Mouse (Mus musculus) MN1 (cell line): ENCODE data around the gene Tubb4b.

Experiments used
- DNase-seq: peaks from one replicate; pipeline ENCODE4 v3.0.0-alpha.2; 2016; ENCODE audit warnings: low spot score

Tubb4b gene

DNA sequence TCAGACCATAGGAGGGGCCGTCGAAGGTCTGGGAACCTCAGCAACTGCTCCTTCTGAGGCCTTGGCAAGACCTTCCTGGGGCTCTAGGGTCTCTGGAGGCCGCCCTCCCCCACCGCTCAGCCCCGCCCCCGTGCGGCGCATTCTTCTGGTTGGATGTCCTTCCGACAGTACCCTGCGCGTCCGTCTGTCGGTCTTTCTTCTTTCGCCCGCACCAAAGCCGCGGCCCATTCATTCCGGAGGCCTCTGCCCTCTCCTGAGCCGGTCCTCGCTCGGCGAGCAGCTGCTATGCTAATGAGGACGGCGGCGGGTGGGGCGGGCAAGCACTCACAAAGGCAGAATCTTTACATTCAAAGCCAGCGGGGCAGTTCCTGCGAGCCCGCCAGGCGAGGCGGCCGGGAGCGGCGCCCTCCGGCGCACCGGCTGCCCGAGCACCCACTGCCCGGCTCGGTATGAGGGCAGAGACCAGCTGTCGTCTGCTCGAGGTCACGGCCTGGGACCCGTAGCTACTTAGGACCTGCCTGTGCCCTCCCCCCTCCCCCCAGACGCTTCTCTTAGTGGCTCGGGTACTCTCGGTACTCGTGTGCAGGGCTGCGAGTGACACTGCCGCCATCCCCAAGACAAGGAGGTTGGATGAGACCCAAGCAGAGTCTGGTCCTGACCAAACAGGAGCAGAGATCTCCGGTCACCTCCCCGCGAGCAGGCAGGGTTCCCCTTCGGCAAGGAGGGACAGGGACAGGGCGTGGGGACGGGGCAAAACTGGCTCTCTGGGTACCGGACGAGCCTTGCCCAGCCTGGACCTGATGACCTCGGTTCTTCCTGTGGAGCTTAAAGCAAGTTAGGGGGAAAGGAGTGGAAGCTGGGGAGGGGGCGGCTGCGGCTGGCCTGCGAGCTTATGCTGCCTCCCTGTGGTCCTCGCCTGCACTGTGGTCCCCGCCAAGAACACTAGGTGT is 38.6 kb downstream of the Tubb4b start:
- DNase-seq, result peak; percentile 68

DNA sequence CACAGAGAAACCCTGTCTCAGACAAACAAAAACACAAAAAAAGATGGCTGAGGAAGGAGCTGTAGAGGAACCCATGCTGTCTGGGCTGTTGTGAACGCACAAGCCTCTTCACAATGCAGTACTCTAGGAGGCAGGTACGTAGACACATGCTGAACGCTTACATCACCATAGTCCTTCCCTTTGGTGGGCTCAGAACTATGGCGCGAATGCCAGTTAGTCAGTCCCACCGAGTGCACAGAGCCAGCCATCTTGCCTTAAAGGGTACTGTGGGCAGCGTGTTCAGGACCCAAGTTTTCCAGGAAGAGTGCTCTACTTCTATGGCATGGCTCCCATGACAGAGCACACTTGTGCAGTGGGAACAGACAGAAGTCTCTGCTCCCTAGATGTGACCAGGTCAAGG is 40.0 kb downstream of the Tubb4b start:
- DNase-seq, result no peak

DNA sequence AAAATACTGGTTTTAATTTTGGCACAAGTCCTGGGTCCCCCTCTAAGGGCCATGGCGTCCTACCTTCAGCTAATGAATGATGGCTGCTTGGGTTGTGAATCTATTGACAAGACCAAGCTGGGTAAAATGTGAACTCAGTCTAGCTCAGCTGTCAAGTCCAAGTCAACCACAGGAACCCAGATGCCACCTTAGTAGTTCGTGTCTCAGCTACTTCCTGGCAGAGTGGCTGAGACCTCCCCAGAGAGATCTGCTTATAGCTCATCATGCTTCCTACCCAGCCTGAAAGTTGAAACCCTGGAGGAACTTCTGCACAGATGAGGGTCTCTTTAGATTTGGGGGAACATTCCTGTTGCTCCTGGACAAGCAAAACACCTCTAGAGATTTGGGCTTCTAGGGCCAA is 41.2 kb downstream of the Tubb4b start:
- no peak for DNase-seq

DNA sequence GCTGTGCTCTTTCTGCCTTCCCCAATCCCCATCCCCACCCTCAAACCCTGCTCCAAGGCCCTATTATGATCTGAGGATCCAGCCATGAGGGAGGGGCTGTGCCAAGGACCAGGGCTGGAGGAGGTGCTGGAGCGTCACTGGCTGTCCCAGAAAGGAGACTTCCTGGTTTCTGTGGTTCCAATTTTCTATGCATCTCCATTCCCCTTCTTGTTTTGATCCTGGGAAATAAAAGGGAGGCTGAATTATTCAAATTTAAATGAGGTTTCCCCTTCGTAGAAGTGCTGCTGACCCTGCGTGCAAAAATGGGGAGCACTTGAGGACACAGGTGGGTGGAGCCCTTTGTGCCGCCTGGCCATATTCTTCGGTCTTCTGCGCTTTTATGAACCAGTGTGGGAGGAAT is 41.8 kb downstream of the Tubb4b start:
- DNase-seq, result no peak

DNA sequence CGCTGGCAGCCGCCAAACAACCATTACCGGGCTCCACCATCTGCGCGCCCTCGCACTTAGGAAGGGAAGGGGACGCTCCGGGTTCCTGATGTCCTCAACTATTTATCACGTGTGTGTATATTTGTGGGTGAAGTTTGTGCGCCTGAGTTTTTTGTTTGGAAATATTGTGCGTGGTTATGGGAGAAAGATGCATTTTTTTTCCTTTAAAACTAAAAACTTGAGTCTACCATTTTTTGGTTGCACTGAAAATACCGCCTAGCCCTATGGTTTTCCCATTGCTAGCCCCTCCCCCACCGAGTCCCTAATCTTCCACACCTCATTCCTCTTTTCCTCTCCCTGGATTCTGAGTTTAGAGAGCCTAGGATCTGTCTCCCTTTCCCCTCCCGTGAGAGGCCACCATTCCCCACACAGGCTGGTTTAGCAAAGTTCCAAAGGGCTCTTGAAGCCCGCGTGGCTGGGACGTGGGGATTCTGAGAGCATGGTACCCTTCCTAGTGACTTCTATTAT is 42.6 kb downstream of the Tubb4b start:
- peak; percentile 42 for DNase-seq

DNA sequence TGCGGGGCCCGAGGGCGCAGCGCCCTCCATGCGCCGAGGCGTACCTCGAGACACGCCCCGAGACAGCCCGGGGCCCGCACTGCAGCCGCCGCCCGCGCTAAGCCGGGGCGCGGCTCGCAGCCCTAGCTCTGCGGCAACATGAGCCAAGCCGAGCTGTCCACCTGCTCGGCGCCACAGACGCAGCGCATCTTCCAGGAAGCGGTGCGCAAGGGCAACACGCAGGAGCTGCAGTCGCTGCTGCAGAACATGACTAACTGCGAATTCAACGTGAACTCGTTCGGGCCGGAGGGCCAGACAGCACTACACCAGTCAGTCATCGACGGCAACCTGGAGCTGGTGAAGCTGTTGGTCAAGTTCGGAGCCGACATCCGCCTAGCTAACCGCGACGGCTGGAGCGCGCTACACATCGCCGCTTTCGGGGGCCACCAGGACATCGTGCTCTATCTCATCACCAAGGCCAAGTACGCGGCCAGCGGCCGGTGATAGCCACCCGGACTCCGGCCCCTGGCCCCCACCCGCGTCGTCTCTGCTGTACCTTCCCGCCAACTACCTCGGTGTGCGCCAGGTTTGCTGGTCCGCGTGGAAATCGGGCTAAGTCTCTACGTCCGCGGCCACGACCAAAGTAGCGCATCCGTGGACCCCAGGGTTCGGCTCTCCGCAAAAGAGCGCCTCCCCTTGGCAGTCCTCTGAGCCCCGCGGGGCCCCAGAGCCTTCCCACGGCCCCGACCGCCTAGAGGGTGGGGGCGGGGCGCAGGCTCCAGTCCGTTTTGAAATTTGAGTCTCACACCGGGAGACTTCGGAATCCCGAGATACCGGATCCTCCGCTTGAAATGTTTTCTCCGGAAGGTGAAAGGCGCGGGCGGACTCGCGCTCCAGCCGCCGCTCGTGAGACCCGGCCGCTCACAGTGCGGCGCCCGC is 43.3 kb downstream of the Tubb4b start:
- DNase-seq, result peak; percentile 67

DNA sequence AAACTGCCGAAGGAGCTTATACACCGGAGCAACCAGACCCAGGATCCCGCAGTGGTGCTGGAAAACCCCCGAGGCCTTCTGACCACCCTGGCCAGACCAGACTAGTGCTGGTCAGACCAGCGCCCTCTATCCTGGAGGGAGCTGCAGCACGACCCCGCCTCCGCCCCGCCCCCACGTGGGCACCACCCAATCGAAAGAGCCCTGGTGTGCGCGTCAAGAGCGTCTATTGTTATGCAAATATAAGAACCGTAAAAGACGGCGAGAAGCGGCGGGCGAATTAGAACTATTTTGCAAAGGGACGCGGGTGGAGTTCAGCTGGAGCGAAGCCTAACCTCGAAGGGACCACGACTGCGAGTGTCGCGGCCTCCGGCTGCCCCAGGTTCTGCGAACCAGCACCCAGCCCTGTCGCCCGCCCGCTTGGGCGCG is 44.0 kb downstream of the Tubb4b start, which contains the start of gene Nrarp:
Gene Nrarp, plus strand, starts transcription at position 281 of the 426 bp plus-strand sequence.
- peak; percentile 94 for DNase-seq

DNA sequence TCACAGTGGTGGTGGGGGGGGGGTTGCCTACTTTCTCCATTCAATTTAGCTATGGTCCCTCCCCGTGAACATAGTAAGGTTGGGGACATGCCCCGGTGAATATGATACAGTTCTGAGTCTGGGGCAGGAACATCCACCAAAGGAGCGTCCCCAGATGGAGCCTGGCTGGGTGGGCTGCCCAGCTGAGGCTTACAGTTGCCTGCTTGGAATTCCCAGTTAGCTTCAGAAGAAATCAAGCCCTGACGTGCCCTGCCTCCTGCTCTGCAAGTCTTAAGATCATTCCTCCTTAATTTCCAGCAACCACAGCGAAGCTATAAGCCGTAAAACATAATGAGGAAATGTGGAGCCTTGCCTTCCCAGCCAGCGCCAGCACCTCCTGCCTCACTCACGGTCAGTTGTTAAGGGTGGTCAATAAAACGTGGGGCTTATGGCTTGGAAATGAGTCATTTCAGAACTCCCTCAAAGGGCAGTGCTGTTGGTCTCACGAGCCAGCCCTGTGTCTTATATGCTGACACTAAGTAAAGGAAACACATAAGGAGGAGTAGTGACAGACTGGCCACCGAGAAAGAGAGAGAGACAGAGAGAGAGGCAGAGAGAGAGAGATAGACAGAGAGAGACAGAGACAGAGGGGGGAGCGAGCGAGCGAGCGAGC is 44.8 kb downstream of the Tubb4b start:
- DNase-seq, result peak; percentile 33

DNA sequence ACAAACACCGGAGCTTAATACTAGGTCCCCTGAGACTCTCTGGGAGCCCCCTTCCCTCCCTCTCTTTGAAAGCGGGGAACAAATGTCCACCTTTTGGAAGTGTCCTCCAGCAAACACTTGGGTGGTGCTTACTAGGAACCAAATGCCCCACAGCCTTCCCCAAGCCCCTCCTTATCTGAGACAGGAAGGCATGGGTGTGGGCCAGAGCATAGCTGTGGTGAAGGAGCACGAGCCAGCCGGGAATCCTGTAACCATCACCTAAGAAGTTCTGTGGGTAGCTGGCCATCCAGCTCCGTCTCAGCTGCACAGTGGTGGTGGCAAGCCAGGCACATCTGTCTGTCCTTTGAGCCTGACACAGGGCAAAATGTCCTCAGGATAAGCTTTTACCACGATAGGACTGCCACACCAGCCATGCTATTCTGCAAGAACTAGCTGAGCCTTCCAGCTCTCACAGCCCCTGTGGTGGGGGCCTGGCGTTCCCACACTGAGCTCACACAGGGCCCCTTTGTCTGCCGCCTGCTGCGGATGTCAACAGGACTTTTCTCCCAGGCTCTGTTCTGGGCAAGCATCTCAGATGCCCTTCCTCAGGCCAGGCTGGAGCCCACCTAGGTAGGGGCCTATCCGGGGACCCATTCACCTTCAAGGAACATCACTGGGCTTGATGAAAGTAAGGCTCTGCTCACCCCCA is 46.1 kb downstream of the Tubb4b start:
- DNase-seq, result no peak

DNA sequence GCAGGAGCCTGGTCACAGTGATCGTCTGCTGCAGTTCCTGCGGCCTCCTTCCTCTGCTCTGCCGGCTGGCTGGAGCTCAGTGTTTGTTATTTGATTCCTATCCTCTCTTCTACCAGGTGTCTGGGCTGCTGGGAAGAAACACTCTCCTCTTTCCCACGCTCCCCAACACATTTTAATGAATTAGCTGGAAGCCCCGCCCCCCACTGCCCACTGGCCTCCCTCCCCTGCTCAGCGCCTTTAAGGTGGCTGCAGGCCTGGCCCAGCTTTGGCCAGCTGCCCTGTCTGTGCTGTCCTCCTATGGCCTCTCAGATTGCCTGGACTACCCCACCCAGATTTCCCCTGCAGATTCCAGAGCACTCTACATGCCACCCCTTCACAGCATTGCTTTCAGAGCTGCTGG is 46.8 kb downstream of the Tubb4b start:
- DNase-seq, result peak; percentile 62

DNA sequence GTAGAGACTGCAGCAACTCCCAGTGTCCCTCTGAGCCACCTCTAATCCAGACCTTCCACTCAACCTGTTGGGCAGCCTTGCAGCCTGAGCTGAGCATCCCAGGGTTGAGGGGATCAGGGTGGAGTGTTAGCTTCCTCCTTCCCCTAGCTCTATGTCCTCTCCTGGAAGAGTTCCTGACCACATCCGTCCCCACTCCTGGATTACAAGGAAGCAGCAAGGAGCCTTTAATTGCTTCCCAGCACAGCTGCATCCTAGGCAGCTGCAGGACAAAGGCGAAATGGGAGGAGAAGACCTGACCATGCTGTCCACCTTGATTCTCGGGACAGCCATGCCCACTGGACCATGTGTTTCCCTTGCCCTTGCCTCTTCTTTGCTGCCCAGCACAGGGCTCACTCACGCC is 47.4 kb downstream of the Tubb4b start:
- DNase-seq, result no peak

DNA sequence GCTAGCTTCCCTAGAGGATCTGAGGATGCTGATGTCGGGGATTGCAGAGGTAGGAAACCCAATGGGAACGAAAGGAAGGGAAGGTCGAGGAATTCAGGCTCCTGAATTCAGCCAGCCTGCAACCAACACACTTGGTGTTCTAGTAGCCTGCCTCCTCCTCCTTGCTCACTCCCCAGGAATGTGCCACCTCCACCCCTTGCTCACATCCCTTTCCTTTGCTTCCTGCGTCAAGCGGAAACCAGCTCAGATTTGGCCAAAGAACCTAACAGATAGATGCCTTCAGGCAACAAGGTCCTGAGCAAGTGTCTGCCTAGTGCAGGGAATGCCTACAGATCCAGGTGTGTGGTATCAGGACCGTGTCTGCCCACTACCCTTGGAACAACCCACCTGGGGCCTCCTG is 47.9 kb downstream of the Tubb4b start:
- DNase-seq, result no peak

DNA sequence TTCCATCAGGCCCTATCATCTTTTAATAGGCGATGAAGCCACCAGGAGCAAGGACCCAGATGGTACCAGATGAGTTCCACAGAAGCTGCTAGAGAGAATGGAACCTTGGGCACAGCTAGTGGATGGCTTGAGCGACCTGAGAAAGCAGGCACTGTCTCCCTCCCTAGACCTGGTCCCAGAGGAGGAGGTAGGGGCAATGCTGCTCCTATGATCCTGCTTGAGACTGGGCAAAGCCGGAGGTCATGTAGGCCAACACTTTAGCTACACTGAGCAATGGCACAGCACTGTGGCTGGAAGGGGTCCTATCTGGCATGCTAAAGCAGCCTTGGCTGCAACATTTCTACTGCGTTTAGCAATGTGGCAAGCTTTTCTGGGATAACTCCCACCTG is 48.8 kb downstream of the Tubb4b start:
- DNase-seq, result no peak

DNA sequence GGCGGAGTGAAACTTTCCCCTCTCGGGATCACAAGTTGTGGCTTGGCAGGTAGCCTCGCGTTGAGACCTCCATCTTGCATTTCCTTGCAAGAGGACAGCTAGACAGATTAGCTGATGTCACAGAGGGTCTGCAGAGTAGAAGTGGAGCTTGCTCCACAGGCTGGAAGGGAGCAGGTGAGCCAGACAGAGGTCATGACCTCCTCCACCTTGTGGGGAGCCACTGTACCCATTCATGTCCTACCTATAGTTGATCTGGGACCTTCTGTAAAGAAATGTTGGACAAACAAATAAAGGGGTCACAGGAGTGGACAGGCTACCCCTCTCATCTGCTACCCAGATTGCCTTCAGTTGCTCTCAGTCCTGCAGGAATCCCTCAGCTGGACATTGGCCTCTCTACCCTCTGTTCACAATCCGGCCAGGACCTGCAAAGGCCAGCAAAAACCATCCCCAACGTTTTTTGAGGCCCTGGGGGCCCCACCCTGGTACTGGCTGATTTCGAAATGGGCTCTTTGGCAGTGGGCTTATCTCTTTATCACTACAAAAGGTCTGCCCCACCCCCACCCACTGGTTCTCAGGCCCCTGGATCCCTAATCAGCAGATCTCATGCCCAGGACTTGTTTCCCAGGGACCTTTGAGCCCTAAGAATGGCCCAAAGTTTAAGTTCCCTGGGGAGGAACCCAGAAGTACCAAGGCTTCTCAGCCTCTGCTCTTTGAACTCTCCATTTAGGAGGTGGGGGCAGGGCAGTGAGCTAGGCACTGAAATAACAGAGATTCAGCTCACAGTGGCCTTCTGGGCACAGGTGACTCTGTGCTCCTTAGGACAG is 49.4 kb downstream of the Tubb4b start:
- DNase-seq, result no peak

DNA sequence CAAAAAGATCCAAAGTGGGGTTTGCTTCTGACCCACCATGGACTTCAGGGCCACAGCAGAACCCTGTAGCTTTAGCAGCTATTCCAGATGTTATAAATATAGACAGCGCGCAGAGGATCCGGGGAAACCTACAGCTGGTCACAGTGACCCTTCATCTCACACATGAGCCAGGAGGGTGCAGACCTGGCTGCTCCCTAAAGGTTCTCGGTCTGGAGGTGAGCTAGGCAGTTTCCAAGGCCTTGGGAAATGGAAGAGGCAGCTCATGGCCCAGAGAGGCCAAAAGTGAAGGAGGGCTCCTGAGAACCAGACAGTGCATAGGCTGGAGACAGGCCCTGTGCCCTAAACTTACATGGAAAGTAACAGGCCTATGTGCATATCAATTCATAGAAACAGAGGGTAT is 50.7 kb downstream of the Tubb4b start:
- no peak for DNase-seq

DNA sequence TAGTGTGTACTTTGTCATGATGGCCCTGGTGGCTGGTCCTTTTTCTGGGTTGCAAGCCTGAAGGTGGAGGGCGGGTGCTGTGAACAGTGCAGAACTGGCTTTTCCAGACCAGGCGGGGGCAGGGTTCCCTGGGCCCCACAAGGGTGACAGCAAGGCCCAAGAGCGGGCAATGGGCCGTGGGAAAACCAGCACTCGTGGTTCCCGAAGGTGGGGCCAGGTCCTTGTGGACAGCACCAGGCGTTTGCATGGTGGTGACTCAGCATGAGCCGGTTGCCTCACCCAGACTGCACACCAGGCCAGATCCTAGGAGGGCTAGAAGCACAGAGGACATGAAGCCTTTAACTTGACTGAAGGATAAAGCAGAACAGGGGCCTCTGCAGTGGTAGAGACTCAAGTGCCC is 51.9 kb downstream of the Tubb4b start:
- peak; percentile 29 for DNase-seq
